Mouse (Mus musculus): ENCODE measurements around the gene Ktn1.

The Ktn1 gene

GRCm38 (mm10) chr14:47664470-47664864, 16.2 kb downstream of the Ktn1 start:
- in situ Hi-C loops (cut with MboI, MseI) = no loop called here

- in situ Hi-C loops (cut with MboI, MseI) = no loop called here
Measured at GRCm38 (mm10) chr14:47665061-47665778, 17.0 kb downstream of the Ktn1 start.

GRCm38 (mm10) chr14:47668096-47668495, 19.8 kb downstream of the Ktn1 start:
- in situ Hi-C loops (cut with MboI, MseI) = no loop called here

GRCm38 (mm10) chr14:47682886-47683285, 34.6 kb downstream of the Ktn1 start:
- in situ Hi-C loops (cut with MboI, MseI) = no loop called here

- in situ Hi-C loops (cut with MboI, MseI) = no loop called here
Measured at GRCm38 (mm10) chr14:47684579-47684978, 36.3 kb downstream of the Ktn1 start.

- in situ Hi-C loops (cut with MboI, MseI) = no loop called here
Measured at GRCm38 (mm10) chr14:47699126-47699525, 50.9 kb downstream of the Ktn1 start.

GRCm38 (mm10) chr14:47709546-47709945, 61.3 kb downstream of the Ktn1 start:
- in situ Hi-C loops (cut with MboI, MseI) = no loop called here

GRCm38 (mm10) chr14:47715771-47716170, 67.5 kb downstream of the Ktn1 start:
- in situ Hi-C loops (cut with MboI, MseI) = no loop called here

- in situ Hi-C loops (cut with MboI, MseI) = no loop called here
Measured at GRCm38 (mm10) chr14:47717916-47718606, 69.8 kb downstream of the Ktn1 start.

- in situ Hi-C loops (cut with MboI, MseI) = no loop called here
Measured at GRCm38 (mm10) chr14:47720023-47720422, 71.8 kb downstream of the Ktn1 start.

GRCm38 (mm10) chr14:47723035-47723434, 74.8 kb downstream of the Ktn1 start:
- in situ Hi-C loops (cut with MboI, MseI) = no loop called here

- in situ Hi-C loops (cut with MboI, MseI) = no loop called here
Measured at GRCm38 (mm10) chr14:47728594-47728993, 80.3 kb downstream of the Ktn1 start.

GRCm38 (mm10) chr14:47735354-47735753, 87.1 kb downstream of the Ktn1 start:
- in situ Hi-C loops (cut with MboI, MseI) = no loop called here

- in situ Hi-C loops (cut with MboI, MseI) = no loop called here
Measured at GRCm38 (mm10) chr14:47736471-47736870, 88.2 kb downstream of the Ktn1 start.

GRCm38 (mm10) chr14:47740316-47740996, 92.2 kb downstream of the Ktn1 start:
- in situ Hi-C loops (cut with MboI, MseI) = no loop called here

GRCm38 (mm10) chr14:47741046-47741445, 92.8 kb downstream of the Ktn1 start:
- in situ Hi-C loops (cut with MboI, MseI) = no loop called here

- in situ Hi-C loops (cut with MboI, MseI) = no loop called here
Measured at GRCm38 (mm10) chr14:47742674-47743073, 94.4 kb downstream of the Ktn1 start.

- in situ Hi-C loops (cut with MboI, MseI) = no loop called here
Measured at GRCm38 (mm10) chr14:47745086-47745485, 96.8 kb downstream of the Ktn1 start.

GRCm38 (mm10) chr14:47747536-47747935, 99.3 kb downstream of the Ktn1 start:
- in situ Hi-C loops (cut with MboI, MseI) = no loop called here

- in situ Hi-C loops (cut with MboI, MseI) = no loop called here
Measured at GRCm38 (mm10) chr14:47748714-47749113, 100.5 kb downstream of the Ktn1 start.

- in situ Hi-C loops (cut with MboI, MseI) = loop anchor here (5.0 to 10.0 kb wide), 2 partner anchors 616 to 773 kb away; no protein-coding TSS in a partner anchor
Measured at GRCm38 (mm10) chr14:47751422-47752205, 103.4 kb downstream of the Ktn1 start.

- in situ Hi-C loops (cut with MboI, MseI) = loop anchor here (5.0 to 10.0 kb wide), 2 partner anchors 614 to 771 kb away; no protein-coding TSS in a partner anchor
Measured at GRCm38 (mm10) chr14:47753561-47753960, 105.3 kb downstream of the Ktn1 start.
